Mouse (Mus musculus) CH12.LX (cell line): ENCODE measurements around the gene Nat14. TPM values are rescaled to one million over a fixed set of nuclear protein-coding genes. Genes with fewer than 3 reads are reported as not detected.

Source experiments
- DNase-seq: peaks from one replicate; pipeline ENCODE4 v3.0.0-alpha.2; 2013; ENCODE audit errors: extremely low read depth
- H3K27ac ChIP-seq: 2 replicates; pipeline ENCODE4 v1.5.1; 2012; ENCODE audit warnings: low read depth, mild to moderate bottlenecking, control low read depth, moderate library complexity; ENCODE audit not compliant: insufficient read depth
- H3K27me3 ChIP-seq: replicated peaks from 2 replicates; pipeline ENCODE3; 2012; ENCODE audit warnings: inconsistent platforms
- H3K36me3 ChIP-seq, 2 experiments: replicated peaks in 1 of 2; 2 replicates each; pipeline versions ENCODE3 to v1.6.1; 2012; ENCODE audit warnings: inconsistent platforms in 1 of 2, low read length in 1 of 2, mild to moderate bottlenecking in 1 of 2, mixed read lengths in 1 of 2, moderate library complexity in 1 of 2; ENCODE audit not compliant: control insufficient read depth in 1 of 2, insufficient read depth in 1 of 2
- H3K4me1 ChIP-seq, 2 experiments: 2 replicates each; pipeline ENCODE4 v1.6.1; 2012; ENCODE audit warnings: inconsistent platforms in 1 of 2, moderate library complexity in 1 of 2; ENCODE audit not compliant: insufficient read depth in 2 of 2, control insufficient read depth in 1 of 2
- H3K4me2 ChIP-seq: 2 replicates; pipeline ENCODE4 v1.6.1; 2012; ENCODE audit warnings: low read depth, mild to moderate bottlenecking, control low read depth; ENCODE audit not compliant: poor library complexity, insufficient read depth, severe bottlenecking
- H3K4me3 ChIP-seq, 3 experiments: fragments of 150-350 bp in 1 of 3; sonication (generic) in 1 of 3; replicated peaks in 1 of 3; 2 replicates each; pipeline versions ENCODE3 to v1.5.1; 2011 to 2012; ENCODE audit warnings: low read depth in 2 of 3, low read length in 2 of 3, mild to moderate bottlenecking in 2 of 3, moderate library complexity in 2 of 3, control low read depth in 1 of 3, improper control_type of control experiment in 1 of 3, inconsistent platforms in 1 of 3, mixed read lengths in 1 of 3; ENCODE audit not compliant: poor library complexity in 1 of 3
- H3K79me2 ChIP-seq: replicated peaks from 2 replicates; pipeline ENCODE4 v1.6.1; 2012; ENCODE audit warnings: mild to moderate bottlenecking, moderate library complexity; ENCODE audit not compliant: control insufficient read depth, poor library complexity, insufficient read depth, severe bottlenecking; ENCODE audit errors: extremely low read depth
- H3K9ac ChIP-seq: 2 replicates; pipeline ENCODE4 v1.6.1; 2012; ENCODE audit warnings: low read depth, mild to moderate bottlenecking, control low read depth, moderate library complexity; ENCODE audit not compliant: insufficient read depth
- H3K9me3 ChIP-seq: replicated peaks from 2 replicates; pipeline ENCODE3; 2012; ENCODE audit warnings: low read length, inconsistent platforms, mixed read lengths
- CTCF ChIP-seq, 2 experiments: IDR thresholded peaks in 1 of 2; conservative IDR thresholded peaks in 1 of 2; 2 replicates each; pipeline ENCODE4 v1.5.1; 2011 to 2012; ENCODE audit warnings: low read depth in 2 of 2, low read length in 2 of 2, improper control_type of control experiment in 1 of 2, inconsistent platforms in 1 of 2, mild to moderate bottlenecking in 1 of 2, moderate library complexity in 1 of 2
- MAX ChIP-seq: IDR thresholded peaks from 2 replicates; pipeline ENCODE4 v1.6.1; 2011; ENCODE audit warnings: low read length, improper control_type of control experiment
- MXI1 ChIP-seq: IDR thresholded peaks from 2 replicates; pipeline ENCODE4 v1.6.1; 2011; ENCODE audit warnings: mild to moderate bottlenecking, low read depth, low read length, improper control_type of control experiment
- RCOR1 ChIP-seq: conservative IDR thresholded peaks from 2 replicates; pipeline ENCODE4 v1.6.1; 2012; ENCODE audit warnings: low read depth, mild to moderate bottlenecking, inconsistent platforms, low read length, improper control_type of control experiment
- SMC3 ChIP-seq: IDR thresholded peaks from 2 replicates; pipeline ENCODE4 v1.6.1; 2011; ENCODE audit warnings: low read depth, low read length, improper control_type of control experiment
- ZC3H11A ChIP-seq: IDR thresholded peaks from 2 replicates; pipeline ENCODE4 v1.6.1; 2012; ENCODE audit warnings: low read depth, mild to moderate bottlenecking, inconsistent platforms, low read length, improper control_type of control experiment
- ZMIZ1 ChIP-seq: IDR thresholded peaks from 2 replicates; pipeline ENCODE4 v1.6.1; 2012; ENCODE audit warnings: low read depth, mild to moderate bottlenecking, inconsistent platforms, low read length, improper control_type of control experiment
- dilution Hi-C: fragments of 300-500 bp; cut with MboI; formaldehyde crosslinking; loops from 2 replicates; pipeline ENCODE4 v1.14.3; 2020; ENCODE audit warnings: low sequenced_read_pairs; ENCODE audit not compliant: extremely low pct_unique_long_range_greater_than_20kb, extremely low pct_ligation_motif_present
- in situ Hi-C: fragments of 300-500 bp; cut with MboI; formaldehyde crosslinking; loops from 3 replicates; pipeline ENCODE4 v1.14.3; 2019; ENCODE audit warnings: low sequenced_read_pairs, low pct_ligation_motif_present, low pct_unique_long_range_greater_than_20kb, mixed read lengths
- polyA plus RNA-seq: library from polyadenylated mRNA; unstranded; fragments of >175 nt; gene quantifications from 2 replicates; pipeline ENCODE4 v1.2.1, GENCODE M21; 2012; ENCODE audit warnings: low read depth; ENCODE audit not compliant: insufficient read length
- total RNA-seq, 2 experiments: library from RNA; depleted of rRNA; stranded (reverse); fragments of 300-350 nt in 1 of 2; fragments of >200 nt in 1 of 2; gene quantifications; 2 replicates each; pipeline ENCODE4 v1.2.3; 2012 to 2014

The Nat14 gene
- total and polyA plus RNA-seq, 3 experiments: 0.27 to 1.3 (median 0.97) TPM

DNA sequence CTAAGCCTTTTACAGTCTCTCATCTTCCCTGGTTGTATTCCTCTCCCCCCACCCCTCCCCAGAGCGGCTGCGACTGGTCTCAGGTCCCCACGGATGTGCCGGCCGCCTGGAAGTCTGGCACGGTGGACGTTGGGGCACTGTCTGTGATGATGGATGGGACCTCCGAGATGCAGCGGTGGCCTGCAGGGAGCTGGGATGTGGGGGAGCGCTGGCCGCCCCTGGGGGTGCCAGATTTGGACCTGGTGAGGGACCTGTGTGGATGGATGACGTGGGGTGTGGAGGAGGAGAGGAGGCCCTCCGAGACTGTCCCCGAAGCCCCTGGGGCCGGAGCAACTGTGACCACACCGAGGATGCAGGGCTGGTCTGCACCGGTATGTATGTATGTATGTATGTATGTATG is 6.5 kb downstream of the Nat14 start:
- peaks cover 2 to 30% of the 10 kb centered on the region in 2 experiments for H3K4me1 ChIP-seq
- no peaks in the 10 kb centered on the region for H3K36me3 ChIP-seq
- H3K9me3 ChIP-seq: no peaks in the 10 kb centered on the region
- in situ Hi-C loops: no loop called here
- dilution Hi-C loops: no loop called here
- H3K27me3 ChIP-seq: no peaks in the 10 kb centered on the region
- H3K4me3 ChIP-seq: no peak overlapping the region
- no peak for DNase-seq
- no peak overlapping the region for H3K27ac ChIP-seq
- H3K79me2 ChIP-seq: no peaks in the 10 kb centered on the region
- H3K9ac ChIP-seq: no peak overlapping the region
- no peak for TF ChIP-seq MAX
- H3K4me2 ChIP-seq: no peak overlapping the region

DNA sequence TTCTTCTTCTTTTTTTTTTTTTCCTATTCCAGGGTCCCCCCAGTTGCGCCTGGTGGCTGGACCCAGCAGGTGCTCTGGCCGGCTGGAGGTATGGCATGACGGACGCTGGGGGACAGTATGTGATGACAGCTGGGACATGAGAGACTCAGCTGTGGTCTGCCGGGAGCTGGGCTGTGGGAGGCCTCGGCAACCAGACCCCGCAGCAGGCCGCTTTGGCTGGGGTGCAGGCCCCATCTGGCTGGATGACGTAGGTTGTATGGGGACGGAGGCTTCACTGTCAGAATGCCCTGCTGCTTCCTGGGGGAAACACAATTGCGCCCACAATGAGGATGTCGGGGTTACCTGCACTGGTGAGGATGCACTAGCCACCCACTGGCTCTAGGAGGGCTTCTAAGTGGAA is 11.3 kb downstream of the Nat14 start:
- no peak overlapping the region for H3K4me2 ChIP-seq
- H3K79me2 ChIP-seq: no peaks in the 10 kb centered on the region
- no peaks in the 10 kb centered on the region for H3K36me3 ChIP-seq
- H3K27me3 ChIP-seq: no peaks in the 10 kb centered on the region
- no peak overlapping the region for H3K4me3 ChIP-seq
- dilution Hi-C loops (no loop called here), in situ Hi-C loops (no loop called here)
- H3K4me1 ChIP-seq: peaks cover 6 to 31% of the 10 kb centered on the region in 2 experiments
- no peak overlapping the region for H3K9ac ChIP-seq
- peaks cover 5% of the 10 kb centered on the region for H3K9me3 ChIP-seq
- TF ChIP-seq MXI1 (no peak), ZMIZ1 (no peak), MAX (no peak)
- H3K27ac ChIP-seq: no peak overlapping the region
- no peak for DNase-seq

GRCm38 (mm10) chr7:4934160-4934914 is 12.5 kb downstream of the Nat14 start:
- dilution Hi-C loops (no loop called here), in situ Hi-C loops (no loop called here)
- Histone ChIP-seq H3K9me3 (peaks cover 5% of the 10 kb centered on the region), H3K4me3 (no peak overlapping the region), H3K4me2 (no peak overlapping the region), H3K4me1 (peaks cover 6 to 38% of the 10 kb centered on the region in 2 experiments), H3K27ac (no peak overlapping the region), H3K27me3 (no peaks in the 10 kb centered on the region), H3K79me2 (no peaks in the 10 kb centered on the region), H3K9ac (no peak overlapping the region), H3K36me3 (no peaks in the 10 kb centered on the region)
- no peak for DNase-seq
- no peak for TF ChIP-seq MAX
- no peak for TF ChIP-seq ZC3H11A
- TF ChIP-seq RCOR1: no peak
- peak in 1 of 2 experiments; percentile 36; a peak in 1 of 4 replicates for TF ChIP-seq CTCF (conservative IDR thresholded peaks at IDR 0.05 in 1 of 2, IDR thresholded peaks at IDR 0.05 in 1 of 2; ENCODE audit: low read depth in 2 of 2, low read length in 2 of 2)
- 0 out of 2 replicates have a peak, but pooled peaks have one; percentile 8 for TF ChIP-seq SMC3
